Mouse (Mus musculus) kidney, embryonic 14.5 days (tissue): Measurements from ENCODE around the gene Krtap5-5. TPM values are rescaled to one million over a fixed set of nuclear protein-coding genes. Genes with fewer than 3 reads are reported as not detected.
"Not testable (repeated sequence)": the region's sequence is repeated elsewhere in the genome, so short reads cannot be mapped to it uniquely, and the experiment has no call there.

ENCODE experiments used
- ATAC-seq: fragments of 200-750 bp; cut with Nextera tagmentation; 2 replicates; pipeline ENCODE4 v1.8.0; 2017; ENCODE audit warnings: moderate number of reproducible peaks, mild to moderate bottlenecking, moderate TSS enrichment, moderate library complexity; ENCODE audit not compliant: low FRiP score, low TSS enrichment
- H3K27ac ChIP-seq: fragments of 300-500 bp; sonication (generic); 2 replicates; pipeline ENCODE4 v1.5.1; 2014; ENCODE audit warnings: low read depth, mild to moderate bottlenecking, low read length, moderate library complexity, mixed read lengths
- H3K27me3 ChIP-seq: fragments of 300-500 bp; sonication (generic); 2 replicates; pipeline ENCODE4 v1.6.1; 2014; ENCODE audit warnings: mild to moderate bottlenecking, low read length; ENCODE audit not compliant: control insufficient read depth, insufficient read depth
- H3K36me3 ChIP-seq: fragments of 300-500 bp; sonication (generic); 2 replicates; pipeline ENCODE4 v1.6.1; 2014; ENCODE audit warnings: low read length, mixed read lengths; ENCODE audit not compliant: control insufficient read depth, insufficient read depth
- H3K4me1 ChIP-seq: fragments of 300-500 bp; sonication (generic); 2 replicates; pipeline ENCODE4 v1.6.1; 2014; ENCODE audit warnings: low read length, mixed read lengths; ENCODE audit not compliant: control insufficient read depth, insufficient read depth
- H3K4me2 ChIP-seq: fragments of 300-500 bp; sonication (generic); replicated peaks from 2 replicates; pipeline ENCODE4 v1.6.1; 2014; ENCODE audit warnings: low read depth, mild to moderate bottlenecking, low read length
- H3K4me3 ChIP-seq: fragments of 300-500 bp; sonication (generic); 2 replicates; pipeline ENCODE4 v1.5.1; 2014; ENCODE audit warnings: mild to moderate bottlenecking, low read length
- H3K9ac ChIP-seq: fragments of 300-500 bp; sonication (generic); 2 replicates; pipeline ENCODE4 v1.6.1; 2014; ENCODE audit warnings: low read depth, mild to moderate bottlenecking, low read length, moderate library complexity
- H3K9me3 ChIP-seq: fragments of 300-500 bp; sonication (generic); 2 replicates; pipeline ENCODE4 v1.6.1; 2016; ENCODE audit warnings: low read length; ENCODE audit not compliant: control insufficient read depth
- WGBS: fragments of 180-500 bp; shearing (Covaris S2); extraction: QIAGEN DNeasy Blood & Tissue Kit; methylation state at CpG from one replicate; pipeline ENCODE4 v1.1.7; 2014; 5-methylcytosine and 5-hydroxymethylcytosine counted together
- polyA plus RNA-seq: library from polyadenylated mRNA; unstranded; fragments of >200 nt; fragmentation: Nextera tagmentation; extraction: Ambion mirVana; gene quantifications from 2 replicates; pipeline ENCODE4 v1.2.1, GENCODE M21; 2014

The Krtap5-5 gene
- polyA plus RNA-seq, 1 experiment from 2014 or later = not detected

GRCm38 (mm10) chr7:142224518-142224917 lies 5.3 kb downstream of the Krtap5-5 start:
- no peak overlapping the region for H3K4me3 ChIP-seq
- ATAC-seq = no peak
- H3K4me1 ChIP-seq = no peaks in the 10 kb centered on the region
- H3K9ac ChIP-seq = no peak overlapping the region
- no peaks in the 10 kb centered on the region for H3K27me3 ChIP-seq
- no peak overlapping the region for H3K4me2 ChIP-seq
- WGBS = 24% methylated on average over 2 of the region's 2 CpGs
- H3K36me3 ChIP-seq = no peaks in the 10 kb centered on the region
- H3K9me3 ChIP-seq = no peaks in the 10 kb centered on the region
- no peak overlapping the region for H3K27ac ChIP-seq

GRCm38 (mm10) chr7:142212136-142212535 lies 17.6 kb downstream of the Krtap5-5 start:
- not testable (repeated sequence) for H3K4me1 ChIP-seq, H3K9me3 ChIP-seq, H3K27ac ChIP-seq, H3K27me3 ChIP-seq, H3K9ac ChIP-seq, ATAC-seq, H3K36me3 ChIP-seq, H3K4me3 ChIP-seq, H3K4me2 ChIP-seq
- WGBS = 76% methylated on average over 1 of the region's 1 CpGs

- no peaks in the 10 kb centered on the region for H3K36me3 ChIP-seq
- H3K9me3 ChIP-seq = no peaks in the 10 kb centered on the region
- no peak within 1 kb of the TSS for H3K4me2 ChIP-seq
- no peak within 1 kb of the TSS for H3K9ac ChIP-seq
- H3K27me3 ChIP-seq = no peaks in the 10 kb centered on the region
- ATAC-seq = no peak
- no peaks in the 10 kb centered on the region for H3K4me1 ChIP-seq
- H3K27ac ChIP-seq = no peak within 1 kb of the TSS
- H3K4me3 ChIP-seq = no peak within 1 kb of the TSS
- 50% methylated on average over 1 of the region's 1 CpGs for WGBS
These were observed 18.2 kb downstream of the Krtap5-5 start, which contains the start of gene Gm7579 for GRCm38 (mm10) chr7:142211559-142211958. Gene Gm7579 (plus strand): TSS chr7:142211859.

- H3K27ac ChIP-seq, H3K27me3 ChIP-seq, ATAC-seq, H3K4me3 ChIP-seq, H3K36me3 ChIP-seq, H3K9me3 ChIP-seq, H3K9ac ChIP-seq, H3K4me1 ChIP-seq, H3K4me2 ChIP-seq: not testable (repeated sequence)
- WGBS = 83% methylated on average over 5 of the region's 5 CpGs
These were observed 22.9 kb downstream of the Krtap5-5 start for GRCm38 (mm10) chr7:142206891-142207290.

GRCm38 (mm10) chr7:142205488-142205887 lies 24.3 kb downstream of the Krtap5-5 start:
- H3K27me3 ChIP-seq = no peaks in the 10 kb centered on the region
- ATAC-seq = no peak
- no peak overlapping the region for H3K27ac ChIP-seq
- H3K36me3 ChIP-seq = no peaks in the 10 kb centered on the region
- H3K9ac ChIP-seq = no peak overlapping the region
- H3K9me3 ChIP-seq = no peaks in the 10 kb centered on the region
- H3K4me2 ChIP-seq = no peak overlapping the region
- no peaks in the 10 kb centered on the region for H3K4me1 ChIP-seq
- no peak overlapping the region for H3K4me3 ChIP-seq

GRCm38 (mm10) chr7:142201064-142201463 lies 28.7 kb downstream of the Krtap5-5 start, which contains the start of gene Krtap5-3:
Gene Krtap5-3 (plus strand): TSS chr7:142201364.
- Histone ChIP-seq H3K4me1 (no peaks in the 10 kb centered on the region), H3K27me3 (no peaks in the 10 kb centered on the region), H3K4me2 (no peak within 1 kb of the TSS), H3K27ac (no peak within 1 kb of the TSS), H3K36me3 (no peaks in the 10 kb centered on the region), H3K9me3 (no peaks in the 10 kb centered on the region), H3K9ac (no peak within 1 kb of the TSS), H3K4me3 (no peak within 1 kb of the TSS)
- WGBS = 8% methylated on average over 1 of the region's 1 CpGs
- ATAC-seq = no peak

GRCm38 (mm10) chr7:142198748-142199147 lies 31.0 kb downstream of the Krtap5-5 start:
- WGBS = 80% methylated on average over 2 of the region's 2 CpGs
- H3K36me3 ChIP-seq = no peaks in the 10 kb centered on the region
- H3K27ac ChIP-seq = no peak overlapping the region
- no peak overlapping the region for H3K9ac ChIP-seq
- no peak overlapping the region for H3K4me3 ChIP-seq
- no peaks in the 10 kb centered on the region for H3K27me3 ChIP-seq
- H3K9me3 ChIP-seq = no peaks in the 10 kb centered on the region
- no peak for ATAC-seq
- H3K4me1 ChIP-seq = no peaks in the 10 kb centered on the region
- no peak overlapping the region for H3K4me2 ChIP-seq

- Histone ChIP-seq H3K4me1 (no peaks in the 10 kb centered on the region), H3K4me2 (no peak within 1 kb of the TSS), H3K9me3 (no peaks in the 10 kb centered on the region), H3K27ac (no peak within 1 kb of the TSS), H3K4me3 (no peak within 1 kb of the TSS), H3K36me3 (no peaks in the 10 kb centered on the region), H3K27me3 (no peaks in the 10 kb centered on the region), H3K9ac (no peak within 1 kb of the TSS)
- no peak for ATAC-seq
- WGBS = 34% methylated on average over 2 of the region's 2 CpGs
These were observed 39.5 kb downstream of the Krtap5-5 start, which contains the start of gene Gm10153 for GRCm38 (mm10) chr7:142190289-142190688. Gene Gm10153 (minus strand): TSS chr7:142190389.

- Histone ChIP-seq H3K4me3 (no peak overlapping the region), H3K4me2 (no peak overlapping the region), H3K36me3 (no peaks in the 10 kb centered on the region), H3K27ac (no peak overlapping the region), H3K27me3 (no peaks in the 10 kb centered on the region), H3K4me1 (no peaks in the 10 kb centered on the region), H3K9me3 (no peaks in the 10 kb centered on the region), H3K9ac (no peak overlapping the region)
- WGBS = 72% methylated on average over 2 of the region's 2 CpGs
- ATAC-seq = no peak
These were observed 41.6 kb downstream of the Krtap5-5 start for GRCm38 (mm10) chr7:142188156-142188555.
